Mouse (Mus musculus): ENCODE results near the gene Foxo3.

Gene Foxo3

GRCm38 (mm10) chr10:42248644-42249043 is 27.9 kb downstream of the Foxo3 start:
- no peak for DNase-seq

DNA sequence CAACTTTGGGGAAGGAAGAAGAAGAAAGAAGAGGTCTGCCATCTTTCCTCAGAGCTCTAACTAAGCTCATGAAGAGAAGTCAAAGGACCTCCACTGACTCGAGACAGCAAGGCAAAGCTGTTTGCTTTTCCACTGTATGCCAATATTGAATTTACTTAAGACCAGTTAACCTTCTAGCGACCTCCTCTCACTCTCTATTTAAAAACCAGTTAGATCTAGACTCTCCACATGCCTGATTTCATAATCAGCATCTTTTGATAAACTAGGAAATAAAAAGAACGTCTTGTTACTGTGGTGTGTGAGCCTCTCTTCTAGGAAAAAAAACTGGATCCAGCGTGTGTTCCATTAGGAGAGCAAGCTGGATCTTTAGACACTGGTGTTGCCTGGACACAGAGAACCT is 28.4 kb downstream of the Foxo3 start:
- DNase-seq = no peak

GRCm38 (mm10) chr10:42247125-42247816 is 29.3 kb downstream of the Foxo3 start:
- DNase-seq = no peak

- no peak for DNase-seq
Observed at GRCm38 (mm10) chr10:42246483-42246882, 30.1 kb downstream of the Foxo3 start.

DNA sequence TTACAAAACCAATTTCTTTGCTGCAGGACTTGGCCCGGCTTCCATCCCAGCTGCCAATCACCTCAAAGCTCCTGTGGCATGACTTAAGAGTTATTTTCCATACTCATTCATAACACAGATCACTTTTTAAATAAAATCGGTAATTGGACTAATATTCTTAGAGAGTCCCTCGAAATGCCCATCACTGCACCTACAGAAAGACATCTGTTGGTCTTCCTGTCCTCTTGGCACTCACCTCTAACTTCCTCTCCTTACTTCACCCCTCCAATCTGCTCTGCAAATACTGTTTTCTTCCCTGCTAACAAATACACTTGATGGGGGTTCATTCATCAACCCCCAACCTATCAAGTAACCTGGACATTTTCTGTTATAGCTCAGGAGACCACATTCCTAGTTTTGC is 30.9 kb downstream of the Foxo3 start:
- peak; percentile 63 for DNase-seq

GRCm38 (mm10) chr10:42245256-42245601 is 31.3 kb downstream of the Foxo3 start:
- no peak for DNase-seq

DNA sequence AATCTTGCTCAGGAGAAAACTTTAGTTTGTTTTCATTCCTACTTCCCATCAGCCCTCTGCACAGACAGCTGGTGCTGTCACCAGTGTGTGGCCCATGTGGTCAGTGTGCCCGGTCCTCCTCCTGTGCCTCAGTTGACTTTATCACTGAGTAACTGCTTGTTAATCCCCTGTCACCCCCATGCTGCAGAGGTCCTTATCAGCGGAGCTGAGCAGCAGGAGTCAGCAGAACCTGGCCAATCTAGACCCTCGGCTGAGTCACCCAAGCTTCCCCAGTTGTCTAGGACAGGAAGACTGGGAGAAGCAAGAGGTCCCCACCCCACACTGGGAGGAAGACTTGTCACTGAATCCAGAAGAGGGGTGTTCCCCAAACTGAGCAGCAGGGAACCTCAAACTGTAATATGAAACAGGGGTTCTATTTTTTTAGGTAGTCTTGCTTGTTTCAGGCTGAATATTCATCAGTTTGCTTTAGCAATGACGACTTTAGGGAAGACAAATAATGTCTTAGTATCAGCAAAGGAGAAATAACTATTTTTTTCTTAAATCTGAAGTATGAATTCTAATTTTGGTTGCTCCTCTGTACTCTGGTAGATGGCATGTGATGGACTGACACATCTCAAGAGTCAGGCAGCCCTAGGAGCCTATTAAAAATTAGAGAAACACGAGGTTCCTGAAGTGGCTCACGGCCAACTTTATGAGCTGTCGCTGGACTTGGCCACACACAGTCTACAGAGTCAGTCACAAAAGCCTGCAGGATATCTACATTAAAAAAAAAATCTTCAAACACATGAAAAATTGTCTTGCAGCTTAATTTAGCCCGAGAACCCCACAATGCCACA is 31.9 kb downstream of the Foxo3 start:
- DNase-seq = peak; percentile 71

GRCm38 (mm10) chr10:42243925-42244324 is 32.6 kb downstream of the Foxo3 start:
- no peak for DNase-seq

DNA sequence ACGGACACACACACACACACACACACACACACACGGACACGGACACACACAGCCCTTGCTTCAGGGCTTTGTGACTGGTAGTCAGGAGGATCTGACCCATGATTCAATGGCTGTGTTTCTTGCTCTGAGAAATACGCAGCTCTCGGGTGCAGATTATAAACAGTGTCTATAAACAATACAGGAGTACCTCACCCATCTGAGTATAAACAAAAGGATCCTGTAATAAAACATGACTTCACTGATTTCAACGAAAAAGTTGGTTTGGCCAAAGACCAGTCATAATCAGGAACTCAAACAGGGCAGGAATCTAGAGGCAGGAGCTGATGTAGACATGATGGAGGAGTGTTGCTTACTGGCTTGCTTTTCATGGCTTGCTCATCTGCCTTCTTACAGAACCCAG is 34.1 kb downstream of the Foxo3 start:
- DNase-seq = no peak

DNA sequence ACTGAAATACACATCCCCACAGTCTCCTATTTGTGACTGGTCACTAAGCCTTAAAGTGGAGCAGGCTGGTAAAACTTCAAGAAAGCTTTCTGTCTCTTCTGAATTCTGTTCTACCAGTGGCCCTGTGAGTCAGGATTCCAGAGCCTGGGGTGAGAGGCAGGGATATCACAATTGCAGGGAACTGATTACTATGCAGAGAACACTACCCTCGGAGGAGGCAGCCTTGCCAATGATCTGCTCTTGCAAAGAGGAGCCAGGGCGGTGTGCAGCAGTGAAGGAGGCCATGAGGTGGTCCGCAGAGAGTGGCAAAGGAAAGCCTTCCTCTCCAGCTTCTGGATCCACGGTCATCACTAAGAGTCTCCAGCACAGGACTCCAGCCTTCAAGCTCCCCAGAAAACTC is 34.8 kb downstream of the Foxo3 start:
- no peak for DNase-seq

DNA sequence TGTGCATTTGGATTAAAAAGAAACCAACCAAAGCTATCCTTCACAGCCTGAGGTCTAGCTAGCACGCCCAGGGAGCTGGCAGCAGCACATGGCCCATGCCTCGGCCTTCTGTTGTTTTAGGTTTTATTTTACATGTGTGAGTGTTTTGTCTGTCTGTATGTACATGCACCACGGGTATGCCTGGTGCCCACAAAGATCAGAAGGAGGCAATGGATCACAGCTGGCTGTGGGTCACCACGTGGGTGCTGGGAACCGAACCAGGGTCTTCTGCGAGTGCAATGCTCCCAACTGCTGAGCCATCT is 36.8 kb downstream of the Foxo3 start:
- peak; percentile 70 for DNase-seq

GRCm38 (mm10) chr10:42238923-42239809 is 37.4 kb downstream of the Foxo3 start:
- peak; percentile 74 for DNase-seq

DNA sequence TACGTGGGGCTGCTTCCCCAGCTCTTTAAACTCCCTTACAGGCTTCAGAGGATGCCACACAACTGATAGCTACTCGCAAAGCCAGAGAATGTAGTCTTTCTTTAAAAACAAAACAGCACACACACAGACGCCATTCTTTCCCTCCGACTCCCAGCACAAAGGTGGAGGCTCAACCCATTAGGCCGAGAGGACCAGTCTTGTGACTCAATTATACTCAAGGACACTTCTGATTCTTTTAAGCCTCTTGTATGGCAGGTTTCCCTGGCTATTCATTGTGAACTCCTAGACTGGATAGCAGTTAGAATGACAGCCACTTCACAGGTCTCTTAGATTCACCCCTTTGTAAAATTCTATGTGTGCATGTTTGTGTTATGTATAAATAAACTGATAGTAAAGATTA is 38.3 kb downstream of the Foxo3 start:
- DNase-seq = no peak

- DNase-seq = no peak
Observed at GRCm38 (mm10) chr10:42237556-42237955, 39.0 kb downstream of the Foxo3 start.

DNA sequence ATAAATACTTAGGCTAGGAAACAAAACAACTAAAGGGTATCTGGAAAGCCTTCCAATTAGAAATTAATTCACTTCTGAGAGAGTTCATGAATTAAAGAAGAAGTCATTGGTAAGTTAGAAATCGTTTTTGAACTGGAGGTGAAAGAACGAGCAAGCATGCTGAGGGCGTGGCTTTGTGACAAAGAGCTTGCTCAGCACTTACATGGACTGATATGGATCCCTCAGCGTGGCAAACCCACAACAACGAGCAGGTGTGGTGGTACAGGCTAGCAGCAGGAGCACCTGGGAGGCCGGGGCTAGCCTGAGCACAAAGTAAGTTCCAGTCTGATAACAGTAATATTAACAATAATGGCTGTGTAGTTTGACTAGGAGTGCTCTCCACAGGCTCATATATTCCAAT is 41.2 kb downstream of the Foxo3 start:
- no peak for DNase-seq

- no peak for DNase-seq
Observed at GRCm38 (mm10) chr10:42232977-42233376, 43.6 kb downstream of the Foxo3 start.

GRCm38 (mm10) chr10:42231847-42232246 is 44.7 kb downstream of the Foxo3 start:
- no peak for DNase-seq

DNA sequence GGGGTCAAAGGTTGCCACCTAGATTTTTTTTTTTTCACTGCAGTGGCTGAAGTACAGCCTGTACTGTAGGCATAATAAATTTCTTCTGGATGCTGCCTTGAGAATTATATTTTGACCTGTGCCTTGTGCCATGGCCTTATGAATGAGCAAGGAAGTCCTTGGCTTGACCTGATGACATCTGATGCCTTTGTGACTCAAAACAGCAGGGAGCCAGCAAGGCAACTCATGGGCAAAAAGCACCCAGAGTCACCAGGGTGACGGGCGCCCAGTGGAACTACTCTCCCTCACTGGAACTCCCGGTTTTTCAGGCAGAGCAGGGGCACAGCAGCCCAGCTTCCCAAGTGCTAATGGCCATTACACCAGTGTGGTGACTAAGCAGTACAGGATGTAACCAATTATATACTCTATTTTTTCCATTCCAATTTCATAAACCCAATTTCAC is 45.4 kb downstream of the Foxo3 start:
- no peak for DNase-seq

GRCm38 (mm10) chr10:42230471-42231099 is 46.0 kb downstream of the Foxo3 start:
- DNase-seq = no peak

GRCm38 (mm10) chr10:42227751-42228241 is 48.8 kb downstream of the Foxo3 start:
- DNase-seq = peak; percentile 85

DNA sequence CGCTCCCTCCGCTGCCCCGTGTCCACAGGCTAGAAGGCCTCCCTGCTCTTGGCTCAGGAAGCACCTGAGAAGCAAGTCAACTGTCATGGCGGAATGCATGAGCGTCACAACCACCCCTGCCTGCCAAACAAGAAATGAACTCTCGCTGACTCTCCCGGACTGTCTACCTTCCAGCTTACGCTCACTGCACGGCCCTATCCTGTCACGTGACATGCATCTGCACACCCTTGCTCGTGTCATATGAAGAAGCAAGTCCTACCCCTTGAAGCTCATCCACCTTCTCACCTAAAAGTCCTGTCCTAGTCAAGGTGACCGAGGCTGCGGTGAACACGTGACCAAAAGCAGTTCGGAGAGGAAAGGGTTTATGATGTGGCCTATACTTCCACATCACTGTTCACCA is 50.4 kb downstream of the Foxo3 start:
- no peak for DNase-seq

- no peak for DNase-seq
Observed at GRCm38 (mm10) chr10:42225184-42225935, 51.2 kb downstream of the Foxo3 start.
